Mouse (Mus musculus) liver, embryonic 16.5 days (tissue): ENCODE data around the gene Aktip. TPM values are rescaled to one million over a fixed set of nuclear protein-coding genes. Genes with fewer than 3 reads are reported as not detected.
A peak's percentile ranks its signal among the peaks of the same experiment; 100 is the strongest.

Experiments
- ATAC-seq: fragments of 200-750 bp; cut with Nextera tagmentation; 2 replicates; pipeline ENCODE4 v1.8.0; 2017; ENCODE audit warnings: low read depth, mild to moderate bottlenecking, moderate number of reproducible peaks, moderate library complexity
- H3K27ac ChIP-seq: fragments of 300-500 bp; sonication (generic); 2 replicates; pipeline ENCODE4 v1.5.1; 2014; ENCODE audit warnings: mild to moderate bottlenecking, low read length
- H3K27me3 ChIP-seq: fragments of 300-500 bp; sonication (generic); 2 replicates; pipeline ENCODE4 v1.6.1; 2014; ENCODE audit warnings: low read depth, low read length, mixed read lengths; ENCODE audit not compliant: control insufficient read depth, insufficient read depth
- H3K36me3 ChIP-seq: fragments of 300-500 bp; sonication (generic); 2 replicates; pipeline ENCODE4 v1.6.1; 2014; ENCODE audit warnings: mild to moderate bottlenecking; ENCODE audit not compliant: control insufficient read depth, insufficient read depth
- H3K4me1 ChIP-seq: fragments of 300-500 bp; sonication (generic); 2 replicates; pipeline ENCODE4 v1.6.1; 2014; ENCODE audit warnings: low read depth, low read length, mixed read lengths; ENCODE audit not compliant: control insufficient read depth
- H3K4me2 ChIP-seq: fragments of 300-500 bp; sonication (generic); 2 replicates; pipeline ENCODE4 v1.6.1; 2014; ENCODE audit warnings: low read depth, low read length, mixed read lengths
- H3K4me3 ChIP-seq: fragments of 300-500 bp; sonication (generic); 2 replicates; pipeline ENCODE4 v1.5.1; 2014; ENCODE audit warnings: low read depth, mild to moderate bottlenecking, low read length
- H3K9ac ChIP-seq: fragments of 300-500 bp; sonication (generic); 2 replicates; pipeline ENCODE4 v1.6.1; 2014; ENCODE audit warnings: low read depth, low read length
- H3K9me3 ChIP-seq: fragments of 300-500 bp; sonication (generic); replicated peaks from 2 replicates; pipeline ENCODE4 v1.6.1; 2016; ENCODE audit warnings: low read length; ENCODE audit not compliant: control insufficient read depth
- WGBS: fragments of 180-500 bp; shearing (Covaris S2); extraction: QIAGEN DNeasy Blood & Tissue Kit; methylation state at CpG from one replicate; pipeline ENCODE4 v1.1.7; 2014; ENCODE audit not compliant: insufficient replicate concordance; 5-methylcytosine and 5-hydroxymethylcytosine counted together
- polyA plus RNA-seq: library from polyadenylated mRNA; unstranded; fragments of >200 nt; fragmentation: Nextera tagmentation; extraction: Ambion mirVana; gene quantifications from 2 replicates; pipeline ENCODE4 v1.2.1, GENCODE M21; 2015

The Aktip gene
- polyA plus RNA-seq = 6.5 and 7.7 TPM in 2 replicates

DNA sequence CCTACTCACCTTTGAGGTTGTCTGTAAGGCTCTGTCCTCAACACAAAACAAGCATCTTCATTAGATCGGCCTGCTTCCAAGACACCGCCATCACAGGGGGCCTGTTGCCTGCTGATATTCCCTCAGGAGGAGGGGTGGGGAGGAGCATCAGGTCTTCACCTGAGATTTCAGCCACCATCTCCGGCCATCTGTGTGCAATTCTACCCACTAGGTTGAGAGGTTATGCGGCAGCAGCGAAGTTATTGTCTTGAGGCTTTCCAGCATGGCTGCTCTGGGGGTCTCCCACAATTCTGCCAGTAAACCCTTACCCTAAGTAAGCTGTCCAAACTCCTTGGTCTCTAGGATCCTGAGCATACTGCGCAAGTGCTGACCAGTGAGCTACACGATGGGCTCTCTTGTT, at the start of gene Aktip:
TSS of gene Aktip (minus strand) at position 101 of the 400 bp plus-strand sequence.
- no peak for ATAC-seq
- WGBS = 72% methylated on average over 7 of the region's 7 CpGs
- H3K4me3 ChIP-seq = no peak within 1 kb of the TSS

DNA sequence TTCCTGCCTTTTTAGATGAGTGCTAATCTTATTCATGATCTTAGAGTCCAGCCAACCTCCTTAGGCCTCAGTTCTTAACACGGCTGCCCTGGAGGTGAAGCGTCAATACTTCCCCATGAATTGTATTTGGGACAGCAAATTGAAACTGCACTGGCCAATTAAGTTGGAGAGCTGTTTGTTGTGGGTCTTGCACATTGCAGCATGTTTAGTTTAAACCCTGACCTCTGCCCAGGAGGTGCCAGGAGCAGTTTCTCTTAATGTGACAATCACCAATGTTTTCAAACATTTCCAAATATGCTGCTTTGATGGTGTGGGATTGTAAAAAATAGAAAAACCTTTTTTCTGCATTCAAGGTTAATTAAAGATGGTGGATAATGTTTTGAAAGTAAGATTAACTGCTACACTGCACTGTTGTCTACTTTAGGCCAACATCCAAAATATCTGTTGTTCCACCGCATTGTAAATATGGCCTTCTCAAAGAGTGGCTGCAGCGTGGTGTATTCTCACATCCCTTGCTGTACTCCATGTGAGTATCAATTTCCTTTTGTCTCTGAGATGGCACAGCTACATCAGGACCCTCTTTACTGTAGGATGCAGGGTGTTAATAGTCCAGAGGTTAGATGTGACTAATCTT, 46.2 kb upstream of the Aktip start:
- ATAC-seq = no peak
- no peak overlapping the region for H3K27ac ChIP-seq
- H3K9me3 ChIP-seq = no peaks in the 10 kb centered on the region
- H3K27me3 ChIP-seq = no peaks in the 10 kb centered on the region
- no peak overlapping the region for H3K4me2 ChIP-seq
- no peak overlapping the region for H3K4me3 ChIP-seq
- no peak overlapping the region for H3K9ac ChIP-seq
- no peaks in the 10 kb centered on the region for H3K4me1 ChIP-seq
- WGBS = 58% methylated on average over 4 of the region's 4 CpGs
- H3K36me3 ChIP-seq = no peaks in the 10 kb centered on the region

More for the DNA sequence above, at the start of gene Aktip:
- H3K4me2 ChIP-seq = no peak within 1 kb of the TSS
- H3K9me3 ChIP-seq = no peaks in the 10 kb centered on the region
- H3K36me3 ChIP-seq = no peaks in the 10 kb centered on the region
- H3K27me3 ChIP-seq = no peaks in the 10 kb centered on the region
- H3K9ac ChIP-seq = no peak within 1 kb of the TSS
- H3K27ac ChIP-seq = no peak within 1 kb of the TSS
- H3K4me1 ChIP-seq = no peaks in the 10 kb centered on the region

DNA sequence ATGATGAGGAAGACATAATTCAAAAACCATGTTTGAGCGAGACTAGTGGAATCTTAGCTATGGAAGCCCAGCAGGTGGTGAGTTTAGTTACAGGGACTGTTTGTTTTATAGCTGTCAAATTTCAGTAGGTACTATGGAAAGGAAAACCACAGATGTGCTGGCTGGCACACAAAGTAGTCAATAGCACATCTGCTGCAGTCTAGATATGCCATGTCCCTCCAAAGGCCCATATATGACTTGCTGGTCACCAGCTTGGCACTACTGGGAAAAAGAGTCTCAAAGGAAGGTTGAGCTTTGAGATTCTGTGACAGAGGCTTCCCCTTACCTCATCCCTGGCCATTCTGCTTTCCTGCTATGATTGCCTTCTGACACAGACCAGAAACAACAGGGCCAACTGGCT, 42.9 kb upstream of the Aktip start:
- H3K4me3 ChIP-seq = no peak overlapping the region
- ATAC-seq = no peak

GRCm38 (mm10) chr8:91241873-91242519, 42.2 kb upstream of the Aktip start:
- Histone ChIP-seq H3K27ac (no peak overlapping the region), H3K4me1 (no peaks in the 10 kb centered on the region), H3K36me3 (no peaks in the 10 kb centered on the region), H3K9me3 (no peaks in the 10 kb centered on the region), H3K27me3 (no peaks in the 10 kb centered on the region), H3K4me2 (no peak overlapping the region), H3K9ac (no peak overlapping the region), H3K4me3 (no peak overlapping the region)
- ATAC-seq = no peak
- 42% methylated on average over 8 of the region's 8 CpGs for WGBS

More for the DNA sequence above, 42.9 kb upstream of the Aktip start:
- Histone ChIP-seq H3K4me2 (no peak overlapping the region), H3K9ac (no peak overlapping the region), H3K9me3 (no peaks in the 10 kb centered on the region), H3K27me3 (no peaks in the 10 kb centered on the region), H3K27ac (no peak overlapping the region), H3K36me3 (no peaks in the 10 kb centered on the region), H3K4me1 (no peaks in the 10 kb centered on the region)
- WGBS = 83% methylated on average over 1 of the region's 1 CpGs

DNA sequence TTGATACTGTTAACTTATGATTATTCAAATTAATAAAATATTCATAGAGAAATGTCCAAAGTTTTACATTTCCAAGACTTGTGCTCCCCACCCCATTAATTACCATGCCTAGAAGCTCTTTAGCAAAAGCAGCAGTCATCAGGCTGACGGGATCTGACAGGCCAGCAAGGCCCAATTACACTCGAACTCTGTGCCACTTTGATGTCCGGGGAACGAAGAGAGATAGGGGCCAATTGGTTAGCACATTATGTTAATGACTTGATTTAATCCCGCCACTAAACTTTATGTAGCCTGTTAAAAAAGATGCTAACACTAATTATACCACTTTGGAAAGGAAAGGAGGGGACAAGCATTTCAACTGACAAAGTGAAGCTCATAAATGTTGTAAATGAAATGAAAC, 41.6 kb upstream of the Aktip start:
- ATAC-seq = no peak

GRCm38 (mm10) chr8:91237191-91237590, 37.4 kb upstream of the Aktip start:
- Histone ChIP-seq H3K4me2 (no peak overlapping the region), H3K9ac (no peak overlapping the region), H3K36me3 (no peaks in the 10 kb centered on the region), H3K4me1 (no peaks in the 10 kb centered on the region), H3K4me3 (no peak overlapping the region), H3K27ac (no peak overlapping the region), H3K27me3 (no peaks in the 10 kb centered on the region), H3K9me3 (no peaks in the 10 kb centered on the region)
- ATAC-seq = no peak
- 65% methylated on average over 2 of the region's 2 CpGs for WGBS

More for the DNA sequence above, 41.6 kb upstream of the Aktip start:
- WGBS = 65% methylated on average over 5 of the region's 5 CpGs
- Histone ChIP-seq H3K27me3 (no peaks in the 10 kb centered on the region), H3K36me3 (no peaks in the 10 kb centered on the region), H3K27ac (no peak overlapping the region), H3K4me1 (no peaks in the 10 kb centered on the region), H3K4me3 (no peak overlapping the region), H3K4me2 (no peak overlapping the region), H3K9me3 (no peaks in the 10 kb centered on the region), H3K9ac (no peak overlapping the region)

GRCm38 (mm10) chr8:91234097-91234496, 34.3 kb upstream of the Aktip start:
- no peaks in the 10 kb centered on the region for H3K4me1 ChIP-seq

GRCm38 (mm10) chr8:91227421-91227841, 27.7 kb upstream of the Aktip start:
- no peaks in the 10 kb centered on the region for H3K4me1 ChIP-seq
- H3K4me2 ChIP-seq = no peak overlapping the region
- WGBS = 75% methylated on average over 7 of the region's 7 CpGs
- H3K27ac ChIP-seq = no peak overlapping the region
- H3K36me3 ChIP-seq = no peaks in the 10 kb centered on the region
- H3K27me3 ChIP-seq = no peaks in the 10 kb centered on the region
- no peak overlapping the region for H3K9ac ChIP-seq
- H3K4me3 ChIP-seq = no peak overlapping the region
- ATAC-seq = peak; percentile 81
- no peaks in the 10 kb centered on the region for H3K9me3 ChIP-seq

More at GRCm38 (mm10) chr8:91234097-91234496, 34.3 kb upstream of the Aktip start:
- H3K27ac ChIP-seq = no peak overlapping the region
- no peak overlapping the region for H3K4me2 ChIP-seq
- no peaks in the 10 kb centered on the region for H3K9me3 ChIP-seq
- WGBS = 64% methylated on average over 2 of the region's 2 CpGs
- no peak overlapping the region for H3K4me3 ChIP-seq
- H3K36me3 ChIP-seq = no peaks in the 10 kb centered on the region
- H3K27me3 ChIP-seq = no peaks in the 10 kb centered on the region
- H3K9ac ChIP-seq = no peak overlapping the region
- no peak for ATAC-seq

- no peak for ATAC-seq
- no peak overlapping the region for H3K27ac ChIP-seq
- no peaks in the 10 kb centered on the region for H3K9me3 ChIP-seq
- no peaks in the 10 kb centered on the region for H3K36me3 ChIP-seq
- H3K4me3 ChIP-seq = no peak overlapping the region
- no peak overlapping the region for H3K9ac ChIP-seq
- no peaks in the 10 kb centered on the region for H3K4me1 ChIP-seq
- no peaks in the 10 kb centered on the region for H3K27me3 ChIP-seq
- H3K4me2 ChIP-seq = no peak overlapping the region
- 47% methylated on average over 7 of the region's 7 CpGs for WGBS
Observed at GRCm38 (mm10) chr8:91224227-91224626, 24.5 kb upstream of the Aktip start.
